Mouse (Mus musculus) spleen, postnatal 4 days (tissue): ENCODE data around the gene Asic4.
A peak's percentile ranks its signal among the peaks of the same experiment; 100 is the strongest.

Experiments
- DNase-seq, 2 experiments: peaks; one replicate each; pipeline ENCODE4 v3.0.0; 2022; ENCODE audit warnings: low spot score in 2 of 2

Asic4 gene

DNA sequence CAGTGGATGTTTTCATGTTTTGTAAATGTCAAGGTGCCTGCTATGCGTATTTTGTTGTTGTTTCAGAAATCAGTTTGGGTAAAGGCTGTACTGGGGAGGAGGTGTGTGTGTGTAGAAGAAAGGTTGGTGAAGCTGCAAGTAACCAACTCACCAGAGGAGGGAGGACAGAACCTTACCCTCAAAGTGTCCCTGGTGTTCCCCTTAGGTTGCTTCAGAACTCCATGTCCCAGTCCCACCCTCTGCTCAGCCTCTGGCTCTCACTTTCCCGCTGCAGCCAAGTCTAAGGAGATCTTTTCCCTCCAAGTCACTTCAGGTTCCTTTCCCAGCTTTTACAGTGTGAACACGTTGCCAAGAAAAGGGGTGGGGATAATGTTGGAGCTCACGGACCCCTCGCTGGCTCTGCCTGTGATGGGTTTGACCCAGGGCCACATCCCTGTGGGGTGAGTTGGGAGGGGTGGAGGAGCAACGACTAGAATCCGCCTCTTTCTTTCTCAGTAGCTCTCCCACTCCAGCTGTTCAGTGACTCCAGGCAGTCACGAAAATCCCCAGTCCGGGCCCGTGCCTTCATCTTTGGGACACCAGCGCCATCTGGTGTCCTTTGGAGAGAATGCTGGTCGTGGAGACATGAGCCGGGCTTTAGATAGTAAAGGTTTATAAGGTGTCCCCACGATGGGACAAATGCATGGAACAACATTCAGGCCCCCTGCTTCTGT is 17.1 kb downstream of the Asic4 start:
- peak; percentile 60 to 84 for DNase-seq

GRCm38 (mm10) chr1:75469287-75469825 is 19.1 kb downstream of the Asic4 start:
- DNase-seq, result no peak

DNA sequence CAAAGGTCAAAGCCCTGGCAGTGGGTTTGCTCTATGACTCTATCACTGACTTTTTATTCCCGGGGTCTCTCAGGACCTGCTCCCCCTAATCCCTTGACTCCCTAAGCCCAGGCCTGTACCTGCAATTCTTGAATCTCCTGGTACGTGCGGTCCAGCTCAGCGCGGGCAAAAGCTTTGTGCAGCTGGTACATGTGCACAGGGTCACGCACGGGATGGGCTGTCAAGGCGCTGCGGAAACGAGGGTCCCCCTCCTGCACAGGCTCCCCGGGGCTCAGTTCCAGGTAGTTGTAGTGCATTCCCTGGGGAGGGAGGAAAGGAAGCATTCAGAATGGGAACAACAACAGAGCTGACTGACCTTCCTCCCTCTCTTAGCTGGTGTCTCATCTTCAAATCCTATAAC is 26.2 kb downstream of the Asic4 start:
- no peak for DNase-seq

DNA sequence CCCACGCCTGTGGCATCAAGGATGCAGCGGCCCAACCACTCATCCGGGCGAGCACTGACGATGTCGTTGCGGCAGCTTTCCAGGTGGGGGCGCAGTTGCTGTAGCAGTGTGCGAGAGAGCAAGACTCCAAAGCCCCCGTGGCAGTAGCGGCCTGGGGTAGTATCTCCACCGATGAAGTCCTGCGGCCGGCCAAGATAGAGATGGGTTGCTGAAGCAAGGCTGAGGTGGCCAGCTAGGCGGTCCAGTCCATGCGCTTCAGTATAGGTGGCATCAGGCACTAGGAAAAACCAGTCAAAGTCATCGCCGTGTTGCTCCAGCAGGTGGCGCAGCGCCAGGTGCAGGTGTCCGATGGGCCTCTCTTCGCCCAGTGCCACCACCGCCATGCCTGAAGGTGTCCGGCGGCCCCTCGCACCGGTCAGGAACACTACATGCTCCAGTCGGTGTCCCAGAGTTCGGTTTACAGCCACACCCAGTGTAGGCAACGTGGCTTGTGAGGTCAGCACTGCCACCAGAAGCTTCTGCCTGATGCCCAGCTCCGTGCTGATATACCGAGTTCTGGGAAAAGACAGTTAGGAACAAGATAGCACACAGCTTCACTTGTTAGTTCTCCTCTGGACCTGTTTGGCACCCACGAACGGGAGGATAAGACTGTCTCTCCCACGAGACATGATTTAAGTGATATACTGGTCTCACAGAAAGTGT is 27.2 kb downstream of the Asic4 start:
- DNase-seq, result peak; percentile 76 to 91

DNA sequence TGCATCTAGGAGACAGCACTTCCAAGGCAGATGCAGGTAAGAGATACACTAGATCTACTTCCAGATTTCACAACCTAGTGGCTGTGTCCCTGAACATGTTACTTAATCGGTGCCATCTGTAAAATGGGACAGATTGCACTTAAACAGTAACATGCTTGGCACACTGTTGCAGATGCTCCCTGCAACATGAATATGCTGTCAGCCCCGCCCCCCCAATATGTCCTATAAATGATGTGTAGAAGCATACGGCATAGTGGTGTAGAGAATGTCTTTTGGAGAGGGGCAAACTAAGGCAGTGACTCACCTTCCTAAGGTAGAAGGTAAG is 27.7 kb downstream of the Asic4 start:
- no peak for DNase-seq

- DNase-seq, result no peak
These were observed 28.3 kb downstream of the Asic4 start for GRCm38 (mm10) chr1:75478497-75478896.

GRCm38 (mm10) chr1:75478916-75479634 is 28.8 kb downstream of the Asic4 start, which contains the start of the genes Chpf and Tmem198:
TSS of gene Chpf (minus strand) at chr1:75479307.
TSS of gene Tmem198 (plus strand) at chr1:75479532.
- DNase-seq, result peak; percentile 86 to 93

GRCm38 (mm10) chr1:75479635-75479989 is 29.4 kb downstream of the Asic4 start:
- DNase-seq, result no peak

DNA sequence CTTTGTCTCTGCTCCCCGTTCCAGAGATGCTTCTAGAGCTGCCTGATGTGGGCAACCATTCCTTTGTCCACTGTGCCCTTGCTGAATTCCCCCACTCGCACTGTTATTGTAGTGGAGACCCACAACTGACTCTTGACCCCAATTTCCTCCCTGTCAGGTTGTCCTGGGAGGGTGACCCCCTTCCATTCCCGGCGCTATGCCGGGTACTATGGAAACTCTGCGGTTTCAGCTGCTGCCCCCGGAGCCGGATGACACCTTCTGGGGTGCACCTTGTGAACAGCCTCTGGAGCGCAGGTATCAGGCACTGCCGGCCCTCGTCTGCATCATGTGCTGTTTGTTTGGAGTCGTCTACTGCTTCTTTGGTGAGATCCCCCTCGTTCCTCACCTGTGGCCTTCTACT is 29.8 kb downstream of the Asic4 start:
- no peak for DNase-seq

DNA sequence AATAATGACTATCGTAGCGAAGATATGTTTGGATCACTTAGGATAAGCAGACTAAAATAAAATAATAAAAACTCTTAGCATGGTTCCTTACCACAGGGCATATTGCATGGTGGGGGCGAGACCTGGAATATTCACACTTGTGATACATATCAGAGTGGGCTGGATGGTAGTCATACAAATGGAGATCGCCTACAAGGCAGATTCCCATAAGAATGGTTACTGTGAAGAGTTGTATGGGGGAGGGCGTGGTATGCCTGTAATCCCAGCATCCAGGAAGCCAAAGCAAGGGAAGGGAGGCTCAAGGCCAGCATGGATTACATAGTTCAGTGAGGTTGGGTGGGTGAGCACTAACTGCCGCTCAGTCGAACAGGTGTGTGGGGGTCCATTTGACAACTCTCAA is 30.5 kb downstream of the Asic4 start:
- no peak for DNase-seq

GRCm38 (mm10) chr1:75486561-75486960 is 36.3 kb downstream of the Asic4 start:
- no peak for DNase-seq

GRCm38 (mm10) chr1:75487040-75487404 is 36.8 kb downstream of the Asic4 start:
- DNase-seq, result no peak

GRCm38 (mm10) chr1:75487405-75488161 is 37.3 kb downstream of the Asic4 start:
- DNase-seq, result no peak

GRCm38 (mm10) chr1:75490785-75491551 is 40.7 kb downstream of the Asic4 start:
- DNase-seq, result peak in 1 of 2 experiments; percentile 57

DNA sequence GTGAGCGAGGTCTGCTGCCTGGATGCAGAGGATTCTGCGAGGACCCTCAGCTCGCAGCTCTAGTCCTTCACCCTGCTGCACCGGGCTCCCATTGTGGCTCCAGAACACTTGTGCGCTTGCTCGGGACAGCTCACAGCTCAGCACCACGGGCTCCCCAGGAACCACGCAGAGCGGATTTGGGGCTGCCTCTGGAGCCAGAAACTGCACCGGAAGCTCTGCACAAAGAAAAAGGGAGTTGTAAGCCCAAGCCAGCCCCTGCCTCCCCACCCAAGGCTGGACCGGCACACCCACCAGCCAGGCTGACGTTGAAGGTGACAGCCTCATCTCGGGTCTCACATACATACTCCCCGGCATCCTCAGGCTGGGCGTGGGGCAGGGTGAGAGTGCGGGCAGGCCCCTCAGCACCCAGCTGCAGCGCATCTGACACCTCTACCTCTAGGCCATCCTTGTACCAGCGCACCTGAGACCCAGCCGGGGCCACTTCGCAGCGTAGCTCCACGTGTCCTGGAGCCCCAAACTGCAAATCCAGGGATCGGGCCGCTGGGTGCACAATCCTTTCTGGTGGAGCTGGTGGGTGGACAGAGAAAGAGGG is 42.4 kb downstream of the Asic4 start:
- DNase-seq, result peak in 1 of 2 experiments; percentile 55

DNA sequence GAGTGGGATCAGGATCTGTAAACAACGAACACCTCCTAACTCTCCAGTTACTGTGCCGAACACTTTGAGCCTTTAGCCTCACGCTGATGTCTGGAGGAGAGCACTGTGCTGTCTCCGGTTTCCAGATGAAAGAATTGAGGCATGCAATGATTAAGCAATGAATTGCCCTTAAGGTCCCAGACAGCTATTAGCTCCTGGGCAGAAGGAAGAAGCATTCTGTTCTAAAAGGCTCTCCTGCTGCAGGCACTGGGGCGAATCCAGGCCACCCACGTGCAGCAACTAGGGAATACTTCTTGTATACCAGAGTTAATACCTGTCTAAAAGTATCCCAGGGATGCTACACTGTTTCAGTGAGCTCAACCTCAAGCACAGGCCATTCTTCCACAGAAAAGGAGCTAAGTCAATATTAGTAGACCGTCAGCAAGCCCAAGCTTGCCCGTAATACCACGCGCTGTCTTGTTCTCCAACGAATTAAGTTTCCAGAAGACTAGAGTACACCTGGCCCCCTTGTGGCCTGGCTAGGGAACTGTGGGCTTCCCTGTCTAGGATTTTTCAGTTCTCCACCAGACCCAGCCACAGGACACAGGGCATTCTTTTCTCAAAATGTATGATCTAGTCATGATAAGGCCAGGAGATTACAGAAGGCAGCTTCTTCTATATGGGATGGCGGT is 44.8 kb downstream of the Asic4 start:
- DNase-seq, result peak in 1 of 2 experiments; percentile 62

DNA sequence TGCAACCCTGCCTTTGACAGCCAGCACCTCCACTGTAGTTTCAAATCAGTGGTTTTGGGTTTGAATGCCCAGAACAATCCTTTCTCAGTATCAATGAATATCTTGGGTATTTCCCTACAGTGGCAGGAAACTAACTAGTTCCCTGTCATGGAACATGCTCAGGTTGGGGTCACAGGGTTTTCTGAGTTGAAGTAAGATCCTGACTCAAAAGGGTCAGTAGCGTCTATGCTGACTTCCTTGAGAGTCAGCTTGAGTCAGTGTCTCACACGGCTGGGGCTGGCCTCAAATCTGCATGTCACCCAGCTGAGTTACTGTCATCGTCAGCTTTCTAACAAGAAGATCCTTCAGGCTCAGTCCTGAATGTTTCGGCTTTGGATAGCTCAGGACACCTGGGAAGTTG is 48.7 kb downstream of the Asic4 start:
- no peak for DNase-seq

DNA sequence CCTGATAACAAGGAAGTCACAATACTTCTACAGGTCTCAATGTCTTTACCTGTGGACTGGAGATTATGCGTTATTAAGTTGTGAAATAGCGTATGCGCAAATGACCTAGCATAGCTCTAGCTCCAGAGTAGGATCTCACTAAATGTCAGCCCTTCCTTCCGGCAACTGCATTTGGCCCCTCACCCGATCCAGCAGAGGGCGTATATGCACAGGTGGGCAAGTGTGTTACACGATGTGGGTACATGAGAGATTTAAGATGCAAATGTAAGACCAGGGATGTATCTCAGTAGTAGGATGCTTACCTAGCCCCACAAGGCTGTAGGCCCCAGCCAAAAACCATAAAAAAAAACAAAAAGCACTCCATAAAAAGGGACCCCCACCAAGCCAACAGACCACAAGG is 49.2 kb downstream of the Asic4 start:
- DNase-seq, result no peak

- peak in 1 of 2 experiments; percentile 60 for DNase-seq
These were observed 51.7 kb downstream of the Asic4 start for GRCm38 (mm10) chr1:75501905-75502304.
